Mouse (Mus musculus) C2C12 (cell line): ENCODE data around the gene Ltbp1. TPM values are rescaled to one million over a fixed set of nuclear protein-coding genes. Genes with fewer than 3 reads are reported as not detected.

ENCODE experiments used
- H3K27me3 ChIP-seq: one replicate; pipeline ENCODE4 v1.6.1; 2011; ENCODE audit not compliant: control insufficient read depth, insufficient read depth, insufficient read length
- H3K36me3 ChIP-seq: one replicate; pipeline ENCODE4 v1.6.1; 2011; ENCODE audit not compliant: control insufficient read depth, insufficient read depth
- H3K4me3 ChIP-seq: one replicate; pipeline ENCODE4 v1.5.1; 2011; ENCODE audit warnings: mild to moderate bottlenecking, control low read depth; ENCODE audit not compliant: poor library complexity, insufficient read depth, severe bottlenecking
- H3K79me2 ChIP-seq: one replicate; pipeline ENCODE4 v1.6.1; 2011; ENCODE audit not compliant: control insufficient read depth, insufficient read depth
- H3K79me3 ChIP-seq: one replicate; pipeline ENCODE4 v1.6.1; 2011; ENCODE audit warnings: low read depth, control low read depth
- H3ac ChIP-seq: one replicate; pipeline ENCODE3; 2011; ENCODE audit warnings: low read depth; ENCODE audit not compliant: control insufficient read depth, insufficient read length
- CEBPB ChIP-seq: IDR thresholded peaks from one replicate; pipeline ENCODE4 v1.6.1; 2011; ENCODE audit warnings: low read depth, mild to moderate bottlenecking, control low read depth, moderate library complexity
- CTCF ChIP-seq: IDR thresholded peaks from one replicate; pipeline ENCODE4 v1.5.1; 2011; ENCODE audit not compliant: control insufficient read depth, insufficient read depth, insufficient read length
- FOSL1 ChIP-seq: IDR thresholded peaks from one replicate; pipeline ENCODE4 v1.8.0; 2011; ENCODE audit warnings: mild to moderate bottlenecking, low read length; ENCODE audit not compliant: poor library complexity, insufficient read depth, severe bottlenecking
- MAX ChIP-seq: IDR thresholded peaks from one replicate; pipeline ENCODE4 v1.6.1; 2011; ENCODE audit warnings: mild to moderate bottlenecking, control low read depth
- MYOD1 ChIP-seq: IDR thresholded peaks from one replicate; pipeline ENCODE4 v1.6.1; 2011; ENCODE audit warnings: low read depth; ENCODE audit not compliant: control insufficient read depth, insufficient read length
- MYOG ChIP-seq: IDR thresholded peaks from one replicate; pipeline ENCODE4 v1.6.1; 2011; ENCODE audit not compliant: control insufficient read depth, insufficient read length; ENCODE audit errors: extremely low read depth
- USF1 ChIP-seq: IDR thresholded peaks from one replicate; pipeline ENCODE4 v1.6.1; 2011; ENCODE audit warnings: low read depth, mild to moderate bottlenecking, control low read depth, moderate library complexity
- polyA plus RNA-seq: library from polyadenylated mRNA; unstranded; fragments of >200 nt; fragmentation: generic; extraction: Trizol; gene quantifications from one replicate; pipeline ENCODE4 v1.2.1, GENCODE M21; 2012; ENCODE audit warnings: missing spikeins

Gene Ltbp1
- polyA plus RNA-seq, 1 experiment: 41.8 TPM

GRCm38 (mm10) chr17:75254909-75255308, 249.5 kb downstream of the Ltbp1 start:
- TF ChIP-seq MYOD1 (no peak), CEBPB (no peak), FOSL1 (no peak)
- Histone ChIP-seq H3K79me3 (peaks cover 4% of the 10 kb centered on the region), H3ac (no peak overlapping the region), H3K79me2 (peaks cover 22% of the 10 kb centered on the region), H3K4me3 (no peak overlapping the region), H3K27me3 (no peaks in the 10 kb centered on the region), H3K36me3 (peaks cover 33% of the 10 kb centered on the region)

GRCm38 (mm10) chr17:75255967-75256366, 250.6 kb downstream of the Ltbp1 start:
- Histone ChIP-seq H3K79me3 (peaks cover 4% of the 10 kb centered on the region), H3ac (no peak overlapping the region), H3K4me3 (no peak overlapping the region), H3K79me2 (peaks cover 29% of the 10 kb centered on the region), H3K27me3 (no peaks in the 10 kb centered on the region), H3K36me3 (peaks cover 33% of the 10 kb centered on the region)
- TF ChIP-seq CTCF (no peak), MYOD1 (peak; percentile 69), USF1 (no peak), MAX (peak; percentile 90), CEBPB (peak; percentile 77), FOSL1 (peak; percentile 90), MYOG (no peak)

- peaks cover 14% of the 10 kb centered on the region for H3K79me2 ChIP-seq
- peaks cover 36% of the 10 kb centered on the region for H3K36me3 ChIP-seq
- H3K27me3 ChIP-seq: no peaks in the 10 kb centered on the region
- TF ChIP-seq FOSL1: no peak
- TF ChIP-seq CEBPB: no peak
- no peak for TF ChIP-seq MYOD1
- no peak for TF ChIP-seq MYOG
- no peak for TF ChIP-seq CTCF
- TF ChIP-seq MAX: no peak
- no peak for TF ChIP-seq USF1
- peaks cover 2% of the 10 kb centered on the region for H3K79me3 ChIP-seq
- H3ac ChIP-seq: no peak overlapping the region
- H3K4me3 ChIP-seq: no peak overlapping the region
Observed at GRCm38 (mm10) chr17:75258427-75258826, 253.1 kb downstream of the Ltbp1 start.

DNA sequence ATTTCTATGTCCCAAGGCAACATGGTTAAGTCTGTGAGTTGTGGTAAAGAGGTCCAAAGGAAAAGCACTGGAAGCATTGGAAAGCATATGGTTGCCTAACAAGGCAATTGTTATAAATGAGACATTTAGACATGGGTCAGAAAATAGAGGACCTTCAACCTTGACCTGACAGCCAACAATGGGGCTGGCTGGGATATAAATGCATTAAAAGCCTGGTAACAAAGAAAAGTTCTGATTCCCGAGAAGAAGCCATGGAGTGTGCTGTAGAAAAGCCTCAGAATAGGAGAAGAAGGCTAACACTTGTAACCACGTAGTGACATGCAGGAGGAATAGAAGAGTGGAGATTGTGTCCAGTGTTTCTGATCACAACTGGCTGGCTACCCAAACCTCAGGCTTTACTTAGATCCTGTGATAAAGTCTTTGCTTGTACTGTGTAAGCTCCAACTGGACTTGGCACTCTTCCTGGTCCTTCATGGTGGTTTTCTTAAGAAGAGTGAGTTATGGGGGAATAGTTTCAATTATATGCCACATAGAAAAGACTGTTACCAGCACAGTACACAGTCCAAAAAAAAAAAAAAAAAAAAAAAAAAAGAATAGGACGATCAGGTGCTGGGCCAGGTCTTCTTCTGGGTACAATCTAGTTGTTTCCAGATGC, 258.1 kb downstream of the Ltbp1 start:
- TF ChIP-seq CEBPB (no peak), MAX (no peak), MYOG (no peak), USF1 (no peak), FOSL1 (no peak), CTCF (no peak), MYOD1 (no peak)
- Histone ChIP-seq H3K79me2 (peaks cover 14% of the 10 kb centered on the region), H3ac (no peak overlapping the region), H3K27me3 (no peaks in the 10 kb centered on the region), H3K79me3 (no peaks in the 10 kb centered on the region), H3K4me3 (no peak overlapping the region), H3K36me3 (peaks cover 75% of the 10 kb centered on the region)

- peaks cover 82% of the 10 kb centered on the region for H3K36me3 ChIP-seq
- H3K79me2 ChIP-seq: no peaks in the 10 kb centered on the region
- no peak overlapping the region for H3ac ChIP-seq
- no peak overlapping the region for H3K4me3 ChIP-seq
- H3K79me3 ChIP-seq: peaks cover 1% of the 10 kb centered on the region
- TF ChIP-seq MAX: no peak
- no peak for TF ChIP-seq CTCF
- TF ChIP-seq USF1: no peak
- no peak for TF ChIP-seq FOSL1
- TF ChIP-seq MYOG: no peak
- TF ChIP-seq CEBPB: no peak
- no peak for TF ChIP-seq MYOD1
- H3K27me3 ChIP-seq: no peaks in the 10 kb centered on the region
Observed at GRCm38 (mm10) chr17:75268506-75268905, 263.1 kb downstream of the Ltbp1 start.

GRCm38 (mm10) chr17:75272446-75272845, 267.1 kb downstream of the Ltbp1 start:
- Histone ChIP-seq H3K4me3 (no peak overlapping the region), H3K27me3 (no peaks in the 10 kb centered on the region), H3K36me3 (peaks cover 64% of the 10 kb centered on the region), H3ac (no peak overlapping the region), H3K79me2 (no peaks in the 10 kb centered on the region), H3K79me3 (peaks cover 1% of the 10 kb centered on the region)
- TF ChIP-seq CTCF: no peak
- TF ChIP-seq MYOG: no peak
- TF ChIP-seq FOSL1: no peak
- TF ChIP-seq CEBPB: no peak
- TF ChIP-seq USF1: no peak
- no peak for TF ChIP-seq MYOD1
- TF ChIP-seq MAX: no peak
